In genomic region chr1:151132686-151133085, GRCm38 (mm10) we compare ENCODE assay signal across 26 mouse cellular contexts. TPM values are rescaled to one million over a fixed set of nuclear protein-coding genes. Genes with fewer than 3 reads are reported as not detected.
DNase-seq lines count a peak whose midpoint lies in the region; ATAC-seq and TF ChIP-seq lines count a peak whose summit lies in the region.
"Had no signal": no experiment of that assay in that cellular context is flagged by ENCODE, and none has a peak within 500 bp of the region (broad histone marks: within the 10 kb centered on the region; RNA-seq: fewer than 3 reads in every experiment).

No protein-coding gene starts in this region.

- 89% methylated on average over 7 of the region's 7 CpGs for WGBS in heart, embryonic 10.5 days
- WGBS in liver, adult 2 months: 20% methylated on average over 7 of the region's 7 CpGs
- 83% methylated on average over 7 of the region's 7 CpGs for WGBS in liver, embryonic 11.5 days
- WGBS in hindbrain, embryonic 13.5 days: 94% methylated on average over 7 of the region's 7 CpGs

- H3K27ac ChIP-seq in heart, embryonic 10.5 days: peak overlapping the region; percentile 81; the same call in 1 of the 2 replicates
- peak overlapping the region; percentile 96 for H3K27ac ChIP-seq in liver, adult 2 months (replicated peaks; ENCODE audit: insufficient read depth, low read depth, low read length)
- no peak overlapping the region for H3K27ac ChIP-seq in liver, embryonic 11.5 days (ENCODE audit: low read depth, low read length)
- H3K27ac ChIP-seq in hindbrain, embryonic 13.5 days: no peak overlapping the region
- H3K27ac ChIP-seq: embryonic facial prominence, embryonic 13.5 days; embryonic facial prominence, embryonic 15.5 days; forebrain, embryonic 10.5 days; forebrain, embryonic 12.5 days had no signal

- intact Hi-C loops in heart, postnatal 25 days (cut with DNase I): no loop called here

- peak overlapping the region; percentile 86 for H3K9ac ChIP-seq in liver, adult 2 months (ENCODE audit: low read depth, low read length)
- H3K9ac ChIP-seq in liver, embryonic 11.5 days (ENCODE audit: low read depth, low read length): no peak overlapping the region
- H3K9ac ChIP-seq in hindbrain, embryonic 13.5 days: no peak overlapping the region
- H3K9ac ChIP-seq: embryonic facial prominence, embryonic 13.5 days; embryonic facial prominence, embryonic 15.5 days; forebrain, embryonic 12.5 days had no signal

- no peak for DNase-seq in heart, embryonic 10.5 days (ENCODE audit: low spot score)
- no peak for DNase-seq in heart, postnatal 25 days (ENCODE audit: low spot score)
- DNase-seq in liver, adult 2 months (ENCODE audit: extremely low read depth, low read depth, low spot score): peak; percentile 90
- no peak for DNase-seq in liver, embryonic 11.5 days (ENCODE audit: low spot score)
- DNase-seq: adrenal gland, adult 2 months; adrenal gland, postnatal 10 days; adrenal gland, postnatal 25 days; cerebellum, adult 11 months; cerebellum, adult 18-20 months; cerebellum, adult 8-10 months; cerebellum, adult 9-11 months; cerebellum, postnatal 14 days; cerebellum, postnatal 36 days; embryo, embryonic 11 days had no signal

- no peak overlapping the region for H3K4me3 ChIP-seq in heart, embryonic 10.5 days
- peak overlapping the region; percentile 78 for H3K4me3 ChIP-seq in liver, adult 2 months (ENCODE audit: insufficient read depth, low read depth, low read length)
- no peak overlapping the region for H3K4me3 ChIP-seq in liver, embryonic 11.5 days (ENCODE audit: low read depth, low read length)
- no peak overlapping the region for H3K4me3 ChIP-seq in hindbrain, embryonic 13.5 days
- H3K4me3 ChIP-seq: embryonic facial prominence, embryonic 13.5 days; embryonic facial prominence, embryonic 15.5 days; erythroblast, embryonic 14.5 days; forebrain, embryonic 10.5 days; forebrain, embryonic 12.5 days had no signal

- no peaks in the 10 kb centered on the region for H3K36me3 ChIP-seq in heart, embryonic 10.5 days
- H3K36me3 ChIP-seq in liver, adult 2 months (ENCODE audit: control insufficient read depth, insufficient read depth, low read length): peaks cover 7% of the 10 kb centered on the region; the same call in 1 of the 2 replicates
- no peaks in the 10 kb centered on the region for H3K36me3 ChIP-seq in liver, embryonic 11.5 days (ENCODE audit: control insufficient read depth, insufficient read depth, low read length)
- H3K36me3 ChIP-seq in hindbrain, embryonic 13.5 days: no peaks in the 10 kb centered on the region
- H3K36me3 ChIP-seq: embryonic facial prominence, embryonic 13.5 days; embryonic facial prominence, embryonic 15.5 days; forebrain, embryonic 10.5 days; forebrain, embryonic 12.5 days had no signal

- no peak for TF ChIP-seq CTCF in liver, adult 2 months (IDR thresholded peaks at IDR 0.05; ENCODE audit: low read depth, low read length)

- TF ChIP-seq POLR2A in liver, adult 2 months (IDR thresholded peaks at IDR 0.05; ENCODE audit: extremely low read depth, insufficient read depth, low read length): no peak

- H3K9me3 ChIP-seq in heart, embryonic 10.5 days: no peaks in the 10 kb centered on the region
- no peaks in the 10 kb centered on the region for H3K9me3 ChIP-seq in liver, embryonic 11.5 days (ENCODE audit: control insufficient read depth, low read length)
- H3K9me3 ChIP-seq in hindbrain, embryonic 13.5 days: no peaks in the 10 kb centered on the region
- H3K9me3 ChIP-seq: embryonic facial prominence, embryonic 13.5 days; embryonic facial prominence, embryonic 15.5 days; forebrain, embryonic 10.5 days; forebrain, embryonic 12.5 days had no signal

- H3K79me2 ChIP-seq in liver, adult 2 months (ENCODE audit: control insufficient read depth, insufficient read depth, low read length): peaks cover 6% of the 10 kb centered on the region; the same call in 1 of the 2 replicates

- no peaks in the 10 kb centered on the region for H3K27me3 ChIP-seq in heart, embryonic 10.5 days (ENCODE audit: insufficient read depth, poor library complexity, severe bottlenecking)
- no peaks in the 10 kb centered on the region for H3K27me3 ChIP-seq in liver, adult 2 months (ENCODE audit: control insufficient read depth, insufficient read depth, low read length)
- no peaks in the 10 kb centered on the region for H3K27me3 ChIP-seq in liver, embryonic 11.5 days (replicated peaks; ENCODE audit: control insufficient read depth, insufficient read depth, low read length)
- no peaks in the 10 kb centered on the region for H3K27me3 ChIP-seq in hindbrain, embryonic 13.5 days
- H3K27me3 ChIP-seq: embryonic facial prominence, embryonic 13.5 days; embryonic facial prominence, embryonic 15.5 days; forebrain, embryonic 12.5 days had no signal

- no peak overlapping the region for H3K4me2 ChIP-seq in liver, embryonic 11.5 days
- H3K4me2 ChIP-seq in hindbrain, embryonic 13.5 days: no peak overlapping the region
- H3K4me2 ChIP-seq: embryonic facial prominence, embryonic 13.5 days; embryonic facial prominence, embryonic 15.5 days; forebrain, embryonic 12.5 days had no signal

- ATAC-seq in liver, embryonic 11.5 days (replicated peaks; ENCODE audit: low FRiP score): no peak
- no peak for ATAC-seq in hindbrain, embryonic 13.5 days (ENCODE audit: low FRiP score)
- ATAC-seq: forebrain, embryonic 14.5 days; forebrain, embryonic 16.5 days had no signal

- H3K4me1 ChIP-seq in heart, embryonic 10.5 days: peaks cover 41% of the 10 kb centered on the region
- H3K4me1 ChIP-seq in liver, adult 2 months (ENCODE audit: control insufficient read depth, insufficient read depth, low read length): peaks cover 9% of the 10 kb centered on the region
- peaks cover 27% of the 10 kb centered on the region for H3K4me1 ChIP-seq in liver, embryonic 11.5 days (replicated peaks; ENCODE audit: control insufficient read depth, insufficient read depth, low read length)
- H3K4me1 ChIP-seq in hindbrain, embryonic 13.5 days (replicated peaks): no peaks in the 10 kb centered on the region
- H3K4me1 ChIP-seq: embryonic facial prominence, embryonic 13.5 days; embryonic facial prominence, embryonic 15.5 days; forebrain, embryonic 10.5 days; forebrain, embryonic 12.5 days had no signal

RNA-seq across cellular contexts. Expression of gene Gm47985, which starts 49.7 kb away (rescaled TPM):
- 0.93 and 1.5 TPM in 2 replicates for polyA plus RNA-seq in heart, embryonic 10.5 days (2016; fragmentation: Nextera tagmentation; extraction: Ambion mirVana)
- 1 to 10 TPM in 1 of 2 experiments, under 1 TPM in 1; 0.26 to 1.1 TPM for total RNA-seq in heart, postnatal 25 days (2021)
- total RNA-seq in liver, adult 2 months (2014; rRNA removed): not detected in 2 replicates
- not detected in 2 replicates for polyA plus RNA-seq in liver, adult 2 months (2012; rRNA removed)
- 1.7 and 1.9 TPM in 2 replicates for polyA plus RNA-seq in liver, embryonic 11.5 days (2014; fragmentation: Nextera tagmentation; extraction: Ambion mirVana)
- polyA plus RNA-seq in hindbrain, embryonic 13.5 days (2015; fragmentation: Nextera tagmentation; extraction: Ambion mirVana): 0.23 TPM in 1 of 2 replicates, not detected in the other
- total RNA-seq: adrenal gland, adult 2 months; adrenal gland, postnatal 10 days; adrenal gland, postnatal 25 days; adrenal gland, postnatal 4 days; ES-E14 had no signal
- polyA plus RNA-seq: adrenal gland, adult 2 months; brain, embryonic 14.5 days; embryonic facial prominence, embryonic 13.5 days; embryonic facial prominence, embryonic 15.5 days; erythroblast, embryonic 14.5 days; forebrain, embryonic 14.5 days; forebrain, embryonic 16.5 days had no signal

RNA-seq across cellular contexts. Expression of gene Gm8947, which starts 59.5 kb away (rescaled TPM):
- polyA plus RNA-seq in heart, embryonic 10.5 days (2016; fragmentation: Nextera tagmentation; extraction: Ambion mirVana): 0.46 and 0.51 TPM in 2 replicates
- total RNA-seq in heart, postnatal 25 days (2021): not detected
- total RNA-seq in liver, adult 2 months (2014; rRNA removed): not detected in 2 replicates
- not detected in 2 replicates for polyA plus RNA-seq in liver, adult 2 months (2012; rRNA removed)
- polyA plus RNA-seq in liver, embryonic 11.5 days (2014; fragmentation: Nextera tagmentation; extraction: Ambion mirVana): 0.55 and 1.1 TPM in 2 replicates
- not detected in 2 replicates for polyA plus RNA-seq in hindbrain, embryonic 13.5 days (2015; fragmentation: Nextera tagmentation; extraction: Ambion mirVana)
- total RNA-seq: adrenal gland, adult 2 months; adrenal gland, postnatal 10 days; adrenal gland, postnatal 25 days; common myeloid progenitor, adult 5-6 weeks had no signal
- polyA plus RNA-seq: adrenal gland, adult 2 months; brain, embryonic 14.5 days; embryonic facial prominence, embryonic 13.5 days; erythroblast, embryonic 14.5 days; forebrain, embryonic 12.5 days; forebrain, embryonic 14.5 days; forebrain, embryonic 16.5 days had no signal

Comparison
In these comparisons a context has a peak if more than half of its experiments do, and no peak if none do; other contexts are left out.
1. H3K27ac ChIP-seq: peak in heart, embryonic 10.5 days (single experiment) and liver, adult 2 months (single experiment); none in liver, embryonic 11.5 days (single experiment) and hindbrain, embryonic 13.5 days (single experiment).